Mouse (Mus musculus) monocyte, adult 2 months (primary cell): Measurements from ENCODE around the gene Ms4a4d.

Source experiments
- DNase-seq, 2 experiments: peaks; one replicate each; pipeline ENCODE4 v3.0.0; 2022; ENCODE audit warnings: low spot score in 2 of 2, low read depth in 1 of 2

Gene Ms4a4d

GRCm38 (mm10) chr19:11559560-11559959, 23.0 kb downstream of the Ms4a4d start:
- DNase-seq: peak; percentile 26 to 52

DNA sequence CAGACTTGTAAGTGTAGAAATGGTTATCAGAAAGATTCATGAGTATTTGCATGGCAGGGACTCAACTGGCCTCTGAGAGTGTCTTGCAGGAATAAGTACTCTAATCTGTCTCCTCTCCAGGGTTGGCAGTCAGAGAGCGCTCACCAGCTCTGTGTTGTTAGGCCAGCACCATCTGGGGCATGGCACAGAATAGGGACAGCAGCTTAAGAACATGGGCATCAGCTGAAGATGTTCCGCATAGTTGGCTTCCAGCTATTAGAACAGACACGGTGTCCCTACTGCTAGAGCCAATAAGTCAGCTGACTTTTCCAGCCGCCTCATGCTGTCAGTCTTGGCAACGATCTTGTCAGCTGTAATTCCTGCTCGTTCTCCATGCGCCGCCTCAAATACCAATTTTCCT, 38.4 kb downstream of the Ms4a4d start:
- no peak for DNase-seq

GRCm38 (mm10) chr19:11589205-11589604, 52.6 kb downstream of the Ms4a4d start:
- peak in 1 of 2 experiments; percentile 59 for DNase-seq

GRCm38 (mm10) chr19:11589891-11590449, 53.4 kb downstream of the Ms4a4d start:
- no peak for DNase-seq

DNA sequence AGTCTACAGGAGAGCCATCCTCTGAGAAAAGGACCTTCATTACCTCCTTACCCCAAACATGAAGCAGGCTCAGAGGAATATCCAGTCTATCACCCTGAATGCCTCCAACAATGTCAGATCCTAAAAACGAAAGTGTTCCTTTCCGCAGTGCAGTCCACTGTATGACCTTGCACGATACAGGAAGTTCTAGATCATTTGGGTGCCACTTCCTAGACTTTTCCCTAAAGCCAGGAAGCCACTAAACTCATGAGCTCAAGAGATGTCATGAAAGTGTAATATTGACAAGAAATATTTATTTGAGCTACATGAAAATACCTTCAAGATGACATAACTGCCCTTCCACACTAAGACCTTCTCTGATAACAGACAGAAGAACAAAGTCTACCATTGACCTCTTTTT, 64.7 kb downstream of the Ms4a4d start:
- no peak for DNase-seq

DNA sequence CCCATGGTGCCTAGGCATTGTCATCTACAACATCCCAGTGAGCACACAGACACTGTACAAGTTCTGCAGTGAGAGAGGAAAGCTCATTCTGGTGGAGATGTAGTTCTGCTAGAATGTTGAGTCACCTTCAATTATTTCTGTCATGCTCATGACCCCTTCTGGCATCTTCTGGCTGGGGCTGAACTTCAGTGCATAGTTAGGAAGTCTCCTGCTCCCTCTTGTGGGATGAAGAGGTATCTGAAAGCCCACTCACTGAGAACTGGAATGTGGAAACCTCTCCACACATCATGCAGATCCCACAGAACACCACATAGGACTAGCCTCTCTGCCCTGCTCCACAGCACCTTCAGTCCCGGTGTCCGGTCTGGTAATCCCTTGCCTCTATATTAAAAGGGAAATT, 65.4 kb downstream of the Ms4a4d start:
- DNase-seq: no peak

GRCm38 (mm10) chr19:11604603-11605002, 68.0 kb downstream of the Ms4a4d start, which contains the start of gene Ms4a6d:
Ms4a6d (minus strand) TSS chr19:11604849.
- DNase-seq: no peak
